Comparison of ENCODE assay signal across 8 mouse cellular contexts in the genomic region with DNA sequence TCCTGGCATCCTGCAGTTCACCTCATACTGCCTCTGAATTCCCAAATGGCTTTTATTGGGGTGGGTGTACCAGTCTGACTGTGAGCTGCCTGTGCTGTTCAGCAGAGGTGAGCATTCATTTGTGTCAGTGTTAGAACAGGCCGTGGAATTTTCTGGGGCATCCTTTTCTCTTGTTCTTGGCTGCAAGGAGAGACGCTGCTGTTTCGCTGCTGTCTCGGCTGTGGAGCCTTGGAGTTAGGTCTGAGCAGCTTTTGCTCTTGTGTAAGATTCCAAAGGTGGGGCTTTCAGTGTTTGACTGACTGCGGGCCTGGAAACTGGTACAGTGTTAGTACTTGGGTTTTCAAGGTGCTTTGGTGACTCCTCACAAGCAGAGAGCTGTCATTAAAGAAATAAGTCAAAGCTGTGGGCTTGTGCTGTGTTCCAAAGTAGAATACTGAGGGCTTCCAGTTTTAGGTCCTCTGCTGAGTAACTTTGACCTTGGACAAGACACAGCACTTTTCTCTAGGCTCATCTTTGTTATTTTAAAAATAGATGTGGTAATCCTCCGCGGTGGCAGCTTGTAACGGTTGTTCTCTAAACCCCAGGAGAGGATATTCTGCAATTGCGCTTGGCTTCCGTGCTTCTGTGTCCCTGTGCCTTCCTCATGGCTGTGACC. TPM values are rescaled to one million over a fixed set of nuclear protein-coding genes. Genes with fewer than 3 reads are reported as not detected.
DNase-seq lines count a peak whose midpoint lies in the region; ATAC-seq and TF ChIP-seq lines count a peak whose summit lies in the region.

No protein-coding gene starts in this region.

- 70% methylated on average over 10 of the region's 10 CpGs for WGBS in forebrain, embryonic 12.5 days
- WGBS in intestine, embryonic 14.5 days: 59% methylated on average over 10 of the region's 10 CpGs
- WGBS in midbrain, postnatal 0 days: 20% methylated on average over 10 of the region's 10 CpGs

- no peaks in the 10 kb centered on the region for H3K27me3 ChIP-seq in forebrain, embryonic 12.5 days
- H3K27me3 ChIP-seq in intestine, embryonic 14.5 days (replicated peaks; ENCODE audit: control insufficient read depth, insufficient read depth, low read length): no peaks in the 10 kb centered on the region
- H3K27me3 ChIP-seq in midbrain, postnatal 0 days (ENCODE audit: insufficient read depth, low read length): no peaks in the 10 kb centered on the region

- no peak overlapping the region for H3K27ac ChIP-seq in forebrain, embryonic 12.5 days
- H3K27ac ChIP-seq in intestine, embryonic 14.5 days (ENCODE audit: low read depth): no peak overlapping the region
- no peak overlapping the region for H3K27ac ChIP-seq in midbrain, postnatal 0 days (ENCODE audit: low read depth, low read length)

- no peak for TF ChIP-seq CTCF in midbrain, postnatal 0 days (IDR thresholded peaks at IDR 0.05)

- DNase-seq in retina, adult 2 months (ENCODE audit: low read depth, low spot score): peak; percentile 37
- DNase-seq in retina, postnatal 1 day: no peak
- no peak for DNase-seq in intestine, embryonic 14.5 days (ENCODE audit: low spot score)
- no peak for DNase-seq in midbrain, postnatal 0 days (ENCODE audit: low spot score)
- no peak for DNase-seq in left cerebral cortex, adult 18-20 months (ENCODE audit: low spot score in 2 of 2)
- no peak for DNase-seq in retina, embryonic 14.5 days (ENCODE audit: low spot score)
- no peak for DNase-seq in embryo, embryonic 11 days

- no peak for ATAC-seq in forebrain, embryonic 12.5 days (ENCODE audit: low FRiP score)
- no peak for ATAC-seq in intestine, embryonic 14.5 days (replicated peaks; ENCODE audit: low FRiP score, low TSS enrichment, low read depth)
- ATAC-seq in midbrain, postnatal 0 days (ENCODE audit: low FRiP score): no peak

- H3K9me3 ChIP-seq in forebrain, embryonic 12.5 days: no peaks in the 10 kb centered on the region
- H3K9me3 ChIP-seq in intestine, embryonic 14.5 days (ENCODE audit: control insufficient read depth, low read length): peaks cover 2% of the 10 kb centered on the region; the same call in 1 of the 2 replicates
- no peaks in the 10 kb centered on the region for H3K9me3 ChIP-seq in midbrain, postnatal 0 days (ENCODE audit: low read length)

- peak overlapping the region; percentile 46; the same call in 1 of the 2 replicates for H3K9ac ChIP-seq in forebrain, embryonic 12.5 days
- H3K9ac ChIP-seq in intestine, embryonic 14.5 days (ENCODE audit: low read length): no peak overlapping the region
- peak overlapping the region; percentile 44 for H3K9ac ChIP-seq in midbrain, postnatal 0 days (replicated peaks; ENCODE audit: low read length, poor library complexity, severe bottlenecking)

- H3K36me3 ChIP-seq in forebrain, embryonic 12.5 days (replicated peaks): peaks cover 18% of the 10 kb centered on the region
- no peaks in the 10 kb centered on the region for H3K36me3 ChIP-seq in intestine, embryonic 14.5 days (ENCODE audit: control insufficient read depth, insufficient read depth, low read length)
- H3K36me3 ChIP-seq in midbrain, postnatal 0 days (ENCODE audit: insufficient read depth, low read length): no peaks in the 10 kb centered on the region

- peak overlapping the region; percentile 86 for H3K4me2 ChIP-seq in forebrain, embryonic 12.5 days
- peak overlapping the region; percentile 76 for H3K4me2 ChIP-seq in intestine, embryonic 14.5 days (ENCODE audit: low read length)
- H3K4me2 ChIP-seq in midbrain, postnatal 0 days (ENCODE audit: low read depth, low read length, poor library complexity, severe bottlenecking): peak overlapping the region; percentile 92

- H3K4me3 ChIP-seq in forebrain, embryonic 12.5 days (replicated peaks): peak overlapping the region; percentile 95
- 0 out of 2 replicates have a peak overlapping the region, but pooled peaks have one; percentile 4 for H3K4me3 ChIP-seq in intestine, embryonic 14.5 days (ENCODE audit: low read depth, low read length)
- H3K4me3 ChIP-seq in midbrain, postnatal 0 days (ENCODE audit: low read depth, low read length): peak overlapping the region; percentile 97

- peaks cover 39% of the 10 kb centered on the region for H3K4me1 ChIP-seq in forebrain, embryonic 12.5 days
- peaks cover 24% of the 10 kb centered on the region for H3K4me1 ChIP-seq in intestine, embryonic 14.5 days (replicated peaks; ENCODE audit: control insufficient read depth, insufficient read depth, low read length)
- H3K4me1 ChIP-seq in midbrain, postnatal 0 days (ENCODE audit: insufficient read depth, low read length): peaks cover 9% of the 10 kb centered on the region

RNA-seq across cellular contexts. Expression of a gene that starts 3.7 kb away (rescaled TPM):
- 71.8 and 73.8 TPM in 2 replicates for polyA plus RNA-seq in forebrain, embryonic 12.5 days (2016; fragmentation: Nextera tagmentation; extraction: Ambion mirVana)
- 27.0 and 34.2 TPM in 2 replicates for polyA plus RNA-seq in intestine, embryonic 14.5 days (2014; fragmentation: Nextera tagmentation; extraction: Ambion mirVana)
- 229 and 234 TPM in 2 replicates for total RNA-seq in midbrain, postnatal 0 days (2014; rRNA removed)
- 87.8 and 96.5 TPM in 2 replicates for polyA plus RNA-seq in midbrain, postnatal 0 days (2015; fragmentation: Nextera tagmentation; extraction: Ambion mirVana)
- total RNA-seq in left cerebral cortex, adult 18-20 months (2021): 100 to 1,000 TPM; 144 to 151 TPM

RNA-seq across cellular contexts. Expression of a gene that starts 17.7 kb away (rescaled TPM):
- polyA plus RNA-seq in forebrain, embryonic 12.5 days (2016; fragmentation: Nextera tagmentation; extraction: Ambion mirVana): 5.7 and 5.9 TPM in 2 replicates
- 5.2 TPM in 2 replicates for polyA plus RNA-seq in intestine, embryonic 14.5 days (2014; fragmentation: Nextera tagmentation; extraction: Ambion mirVana)
- total RNA-seq in midbrain, postnatal 0 days (2014; rRNA removed): 11.6 and 17.1 TPM in 2 replicates
- 5.6 and 6.6 TPM in 2 replicates for polyA plus RNA-seq in midbrain, postnatal 0 days (2015; fragmentation: Nextera tagmentation; extraction: Ambion mirVana)
- 10 to 100 TPM; 18.1 to 20.0 TPM for total RNA-seq in left cerebral cortex, adult 18-20 months (2021)

Comparison
In these comparisons a context has a peak if more than half of its experiments do, and no peak if none do; other contexts are left out.
1. H3K4me3 ChIP-seq: peak in every context shown above with its lines; median percentile 97 in midbrain, postnatal 0 days; 95 in forebrain, embryonic 12.5 days; 4 in intestine, embryonic 14.5 days.